Mouse (Mus musculus): ENCODE measurements around the gene Ccn2. TPM values are rescaled to one million over a fixed set of nuclear protein-coding genes. Genes with fewer than 3 reads are reported as not detected.

The Ccn2 gene
- polyA plus RNA-seq, 1 experiment from 2014 or later: 15.1 TPM

DNA sequence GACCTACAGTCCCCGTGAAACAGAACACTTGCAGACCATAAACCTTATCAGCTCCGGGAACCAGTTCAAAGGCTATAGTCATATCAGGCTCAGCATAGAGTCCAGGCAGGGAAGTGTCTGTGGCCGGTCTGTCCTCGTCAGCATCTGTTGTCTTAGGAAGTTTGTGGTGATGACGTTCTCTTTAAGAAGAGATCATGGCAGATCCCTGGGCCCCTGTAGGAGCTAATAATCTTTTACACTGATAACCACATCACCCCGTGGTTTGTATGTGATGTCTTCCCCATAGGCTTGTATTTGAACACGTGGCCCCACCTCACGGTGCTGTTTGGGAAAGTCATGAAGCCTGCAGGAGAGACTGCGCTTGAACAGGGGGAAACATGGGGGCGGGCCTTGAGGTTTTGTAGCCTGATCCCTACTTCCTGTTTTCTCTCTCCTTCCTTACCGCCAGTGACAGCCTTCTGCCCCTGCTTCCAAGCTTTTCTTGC lies 40.1 kb downstream of the Ccn2 start:
- H3K9me3 ChIP-seq (ENCODE audit: control insufficient read depth, low read length): no peaks in the 10 kb centered on the region
- no peaks in the 10 kb centered on the region for H3K36me3 ChIP-seq (ENCODE audit: control insufficient read depth, insufficient read depth, low read length)
- no peak for ATAC-seq (ENCODE audit: low read depth)
- 54% methylated on average over 11 of the region's 11 CpGs for WGBS
- no peak overlapping the region for H3K4me3 ChIP-seq (ENCODE audit: low read length)
- H3K9ac ChIP-seq (ENCODE audit: low read length): no peak overlapping the region
- no peak overlapping the region for H3K27ac ChIP-seq (ENCODE audit: low read length)
- no peaks in the 10 kb centered on the region for H3K27me3 ChIP-seq (ENCODE audit: control insufficient read depth, insufficient read depth, low read depth, low read length)
- H3K4me2 ChIP-seq (ENCODE audit: low read depth, low read length): no peak overlapping the region
- peaks cover 25% of the 10 kb centered on the region for H3K4me1 ChIP-seq (replicated peaks; ENCODE audit: control insufficient read depth, insufficient read depth, low read length)

DNA sequence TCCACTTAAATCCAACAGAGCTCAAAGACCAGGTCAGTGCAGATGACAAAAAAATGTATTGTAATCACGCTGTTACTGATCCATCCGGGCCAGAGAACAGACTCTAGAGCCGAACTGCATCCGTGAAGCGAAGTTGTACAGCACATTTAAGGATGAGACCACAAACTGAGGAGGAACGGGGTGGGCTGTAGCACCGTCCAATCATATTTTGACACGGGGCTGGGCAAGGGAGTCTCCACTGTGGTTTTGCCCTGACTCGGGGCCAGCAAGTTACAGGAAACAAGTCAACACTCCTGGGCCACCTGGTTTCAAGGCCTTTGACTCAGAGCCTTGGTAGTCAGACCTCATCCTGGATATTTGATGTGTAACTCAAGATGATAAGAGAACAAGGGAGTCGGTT lies 40.6 kb downstream of the Ccn2 start:
- Histone ChIP-seq H3K9me3 (ENCODE audit: control insufficient read depth, low read length) (no peaks in the 10 kb centered on the region), H3K4me1 (replicated peaks; ENCODE audit: control insufficient read depth, insufficient read depth, low read length) (peaks cover 27% of the 10 kb centered on the region), H3K4me2 (ENCODE audit: low read depth, low read length) (no peak overlapping the region), H3K4me3 (ENCODE audit: low read length) (no peak overlapping the region), H3K9ac (ENCODE audit: low read length) (no peak overlapping the region), H3K27me3 (ENCODE audit: control insufficient read depth, insufficient read depth, low read depth, low read length) (no peaks in the 10 kb centered on the region), H3K36me3 (ENCODE audit: control insufficient read depth, insufficient read depth, low read length) (no peaks in the 10 kb centered on the region), H3K27ac (ENCODE audit: low read length) (no peak overlapping the region)
- no peak for ATAC-seq (ENCODE audit: low read depth)
- WGBS: 78% methylated on average over 10 of the region's 10 CpGs

DNA sequence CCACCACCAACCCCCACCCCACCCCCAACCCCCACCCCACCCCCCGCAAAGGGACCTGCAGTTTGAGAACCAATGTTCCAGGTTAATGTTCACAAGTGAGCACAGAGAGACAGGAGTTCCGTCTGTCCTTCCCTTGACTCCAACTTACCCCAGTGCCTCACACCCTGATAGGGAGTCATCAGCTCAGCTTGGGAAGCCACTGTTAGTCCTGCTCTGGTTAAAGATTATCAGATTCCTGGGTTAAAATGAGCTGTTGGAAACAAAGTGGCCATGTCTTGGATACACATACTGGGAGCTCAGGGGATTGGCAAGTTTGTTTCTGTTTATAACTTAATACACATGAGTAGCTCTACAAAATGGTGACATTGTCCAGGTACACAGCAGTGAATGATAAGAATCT lies 41.7 kb downstream of the Ccn2 start:
- H3K27me3 ChIP-seq (ENCODE audit: control insufficient read depth, insufficient read depth, low read depth, low read length): no peaks in the 10 kb centered on the region
- H3K9me3 ChIP-seq (ENCODE audit: control insufficient read depth, low read length): no peaks in the 10 kb centered on the region
- H3K36me3 ChIP-seq (ENCODE audit: control insufficient read depth, insufficient read depth, low read length): no peaks in the 10 kb centered on the region
- no peak overlapping the region for H3K4me3 ChIP-seq (ENCODE audit: low read length)
- H3K27ac ChIP-seq (ENCODE audit: low read length): no peak overlapping the region
- H3K4me2 ChIP-seq (ENCODE audit: low read depth, low read length): no peak overlapping the region
- ATAC-seq (ENCODE audit: low read depth): no peak
- H3K4me1 ChIP-seq (replicated peaks; ENCODE audit: control insufficient read depth, insufficient read depth, low read length): peaks cover 28% of the 10 kb centered on the region
- no peak overlapping the region for H3K9ac ChIP-seq (ENCODE audit: low read length)
- WGBS: 65% methylated on average over 2 of the region's 2 CpGs

DNA sequence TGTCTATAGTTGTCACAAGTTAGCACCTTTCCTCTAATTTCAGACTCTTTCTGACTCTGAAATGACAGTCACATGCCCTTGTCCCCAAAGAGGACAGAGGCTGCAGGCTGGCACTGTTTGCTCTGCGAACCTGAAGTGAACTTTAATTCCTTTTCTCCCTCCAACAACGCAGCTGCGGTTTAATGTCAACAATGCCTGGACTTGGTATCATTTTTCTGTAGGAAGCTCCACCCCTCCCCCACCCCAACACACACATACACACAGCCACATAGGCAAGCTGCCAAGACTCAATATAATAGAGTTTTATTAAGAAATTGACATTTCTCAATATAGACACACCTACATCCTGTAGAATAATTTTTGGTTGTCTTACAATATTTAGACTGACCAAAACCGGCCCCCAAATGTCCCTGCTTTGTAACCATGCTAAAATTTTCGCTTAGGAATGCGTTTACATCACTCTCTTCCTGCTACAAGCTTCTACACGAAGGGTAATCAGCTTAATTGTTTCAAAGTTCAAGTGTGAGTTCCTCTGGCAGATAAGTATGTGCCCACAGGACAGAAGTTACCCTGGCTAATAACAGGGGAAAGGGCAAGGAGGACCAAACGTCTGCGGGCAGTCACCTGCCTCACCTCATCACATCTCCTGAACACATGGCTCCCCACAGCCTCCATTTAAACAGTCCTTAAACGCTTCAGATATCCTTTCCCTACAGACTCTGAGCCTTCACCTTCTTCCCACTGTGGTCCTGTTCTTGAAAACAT lies 43.2 kb downstream of the Ccn2 start:
- Histone ChIP-seq H3K4me2 (ENCODE audit: low read depth, low read length) (peak overlapping the region; percentile 23; the same call in 1 of the 2 replicates), H3K4me3 (ENCODE audit: low read length) (no peak overlapping the region), H3K9ac (ENCODE audit: low read length) (no peak overlapping the region), H3K4me1 (replicated peaks; ENCODE audit: control insufficient read depth, insufficient read depth, low read length) (peaks cover 28% of the 10 kb centered on the region), H3K9me3 (ENCODE audit: control insufficient read depth, low read length) (no peaks in the 10 kb centered on the region), H3K27me3 (ENCODE audit: control insufficient read depth, insufficient read depth, low read depth, low read length) (no peaks in the 10 kb centered on the region), H3K27ac (ENCODE audit: low read length) (peak overlapping the region; percentile 57), H3K36me3 (ENCODE audit: control insufficient read depth, insufficient read depth, low read length) (no peaks in the 10 kb centered on the region)
- WGBS: 14% methylated on average over 10 of the region's 10 CpGs
- peak; percentile 77 for ATAC-seq (ENCODE audit: low read depth)

DNA sequence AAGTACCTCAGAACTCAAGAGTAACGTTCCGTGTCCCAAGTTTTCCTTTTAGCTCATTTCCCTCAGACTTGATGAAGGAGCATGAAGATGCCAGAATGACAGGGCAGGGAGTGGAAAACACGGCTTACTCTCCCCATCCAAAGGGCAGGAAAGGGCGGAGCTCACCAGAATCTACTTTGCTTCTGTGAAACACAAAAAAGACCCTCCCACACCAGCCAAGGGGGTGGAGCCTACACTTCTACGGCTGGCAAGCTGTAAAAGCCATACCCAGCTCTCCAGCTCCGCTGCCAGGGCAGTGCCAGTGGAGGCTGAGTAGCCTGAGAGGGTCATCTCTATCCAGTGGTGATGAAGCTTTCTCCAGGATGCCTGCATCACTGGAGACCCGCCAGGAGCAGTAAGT lies 44.4 kb downstream of the Ccn2 start:
- Histone ChIP-seq H3K27me3 (ENCODE audit: control insufficient read depth, insufficient read depth, low read depth, low read length) (no peaks in the 10 kb centered on the region), H3K9me3 (ENCODE audit: control insufficient read depth, low read length) (no peaks in the 10 kb centered on the region), H3K9ac (ENCODE audit: low read length) (no peak overlapping the region), H3K4me3 (ENCODE audit: low read length) (no peak overlapping the region), H3K36me3 (ENCODE audit: control insufficient read depth, insufficient read depth, low read length) (no peaks in the 10 kb centered on the region), H3K27ac (ENCODE audit: low read length) (no peak overlapping the region), H3K4me1 (replicated peaks; ENCODE audit: control insufficient read depth, insufficient read depth, low read length) (peaks cover 24% of the 10 kb centered on the region), H3K4me2 (ENCODE audit: low read depth, low read length) (no peak overlapping the region)
- ATAC-seq (ENCODE audit: low read depth): no peak
- WGBS: 61% methylated on average over 7 of the region's 7 CpGs

DNA sequence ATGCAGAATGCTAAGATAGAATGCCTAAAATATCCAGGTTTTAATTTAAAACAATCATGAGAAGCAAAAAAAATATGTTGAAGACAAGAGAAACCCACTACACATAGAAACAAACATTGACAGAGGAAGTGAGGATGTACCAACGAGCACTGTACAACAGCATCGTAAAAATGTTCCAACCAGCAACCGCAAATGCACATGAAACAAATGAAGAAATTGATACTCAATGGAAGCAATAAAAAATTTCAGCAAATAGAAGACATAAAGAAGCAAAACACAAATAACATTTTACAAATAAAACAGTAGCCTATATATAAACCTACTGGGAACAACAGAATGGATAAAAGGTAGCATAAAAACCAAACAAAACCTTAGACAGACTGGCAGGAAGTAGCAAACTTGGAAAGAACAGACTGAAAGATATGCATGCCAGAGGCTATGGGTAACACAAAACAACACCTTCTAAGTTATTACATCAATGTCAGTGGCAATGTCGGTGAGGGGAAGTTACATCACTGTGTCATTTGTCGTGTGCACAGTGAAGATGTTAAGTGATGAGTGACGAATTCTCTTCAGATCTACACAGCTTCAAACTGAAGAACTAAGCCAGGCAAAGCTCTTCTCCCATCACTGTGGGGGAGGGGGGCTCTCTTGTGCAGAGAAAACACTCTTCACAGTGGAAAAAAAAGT lies 45.1 kb downstream of the Ccn2 start:
- no peak overlapping the region for H3K4me3 ChIP-seq (ENCODE audit: low read length)
- 59% methylated on average over 6 of the region's 6 CpGs for WGBS
- no peaks in the 10 kb centered on the region for H3K9me3 ChIP-seq (ENCODE audit: control insufficient read depth, low read length)
- H3K4me1 ChIP-seq (replicated peaks; ENCODE audit: control insufficient read depth, insufficient read depth, low read length): peaks cover 22% of the 10 kb centered on the region
- H3K9ac ChIP-seq (ENCODE audit: low read length): no peak overlapping the region
- no peak overlapping the region for H3K27ac ChIP-seq (ENCODE audit: low read length)
- H3K4me2 ChIP-seq (ENCODE audit: low read depth, low read length): no peak overlapping the region
- no peaks in the 10 kb centered on the region for H3K27me3 ChIP-seq (ENCODE audit: control insufficient read depth, insufficient read depth, low read depth, low read length)
- no peak for ATAC-seq (ENCODE audit: low read depth)
- H3K36me3 ChIP-seq (ENCODE audit: control insufficient read depth, insufficient read depth, low read length): no peaks in the 10 kb centered on the region

DNA sequence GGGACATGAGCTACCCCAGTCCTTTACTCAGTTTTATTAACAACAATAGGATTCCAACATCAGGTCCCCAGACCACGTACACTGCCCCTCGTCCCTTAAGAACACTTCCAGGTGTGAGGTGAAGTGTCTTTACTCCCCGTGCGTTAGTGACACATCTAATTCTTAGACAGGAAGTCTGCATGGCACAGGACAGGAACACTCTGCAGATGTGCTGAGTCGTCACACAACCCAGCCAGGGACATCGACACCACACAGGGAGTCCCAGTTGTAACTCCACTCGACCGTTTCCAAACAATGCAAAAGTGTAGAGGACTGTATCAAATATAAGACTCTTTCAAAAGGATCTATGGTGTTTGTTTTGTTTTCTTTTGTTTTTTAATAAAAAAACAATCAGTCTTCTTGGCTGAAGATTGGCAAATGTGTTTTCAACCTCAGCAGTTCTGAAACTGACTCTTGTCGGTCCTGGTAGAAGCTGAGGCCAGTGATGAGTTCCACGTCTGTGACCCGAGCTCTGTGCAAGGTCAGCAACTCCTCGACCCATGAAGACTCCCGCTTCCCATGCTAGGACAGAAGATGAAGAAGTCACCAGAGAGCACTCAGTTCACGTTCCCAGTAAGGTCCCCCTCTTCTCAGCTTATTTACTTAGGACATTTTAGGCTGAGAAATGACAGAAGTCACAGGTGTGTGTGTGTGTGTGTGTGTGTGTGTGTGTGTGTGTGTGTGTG lies 46.3 kb downstream of the Ccn2 start:
- 47% methylated on average over 14 of the region's 14 CpGs for WGBS
- Histone ChIP-seq H3K9me3 (ENCODE audit: control insufficient read depth, low read length) (no peaks in the 10 kb centered on the region), H3K4me1 (replicated peaks; ENCODE audit: control insufficient read depth, insufficient read depth, low read length) (peaks cover 22% of the 10 kb centered on the region), H3K27ac (ENCODE audit: low read length) (no peak overlapping the region), H3K4me2 (ENCODE audit: low read depth, low read length) (no peak overlapping the region), H3K9ac (ENCODE audit: low read length) (no peak overlapping the region), H3K27me3 (ENCODE audit: control insufficient read depth, insufficient read depth, low read depth, low read length) (no peaks in the 10 kb centered on the region), H3K4me3 (ENCODE audit: low read length) (no peak overlapping the region), H3K36me3 (ENCODE audit: control insufficient read depth, insufficient read depth, low read length) (no peaks in the 10 kb centered on the region)
- no peak for ATAC-seq (ENCODE audit: low read depth)

DNA sequence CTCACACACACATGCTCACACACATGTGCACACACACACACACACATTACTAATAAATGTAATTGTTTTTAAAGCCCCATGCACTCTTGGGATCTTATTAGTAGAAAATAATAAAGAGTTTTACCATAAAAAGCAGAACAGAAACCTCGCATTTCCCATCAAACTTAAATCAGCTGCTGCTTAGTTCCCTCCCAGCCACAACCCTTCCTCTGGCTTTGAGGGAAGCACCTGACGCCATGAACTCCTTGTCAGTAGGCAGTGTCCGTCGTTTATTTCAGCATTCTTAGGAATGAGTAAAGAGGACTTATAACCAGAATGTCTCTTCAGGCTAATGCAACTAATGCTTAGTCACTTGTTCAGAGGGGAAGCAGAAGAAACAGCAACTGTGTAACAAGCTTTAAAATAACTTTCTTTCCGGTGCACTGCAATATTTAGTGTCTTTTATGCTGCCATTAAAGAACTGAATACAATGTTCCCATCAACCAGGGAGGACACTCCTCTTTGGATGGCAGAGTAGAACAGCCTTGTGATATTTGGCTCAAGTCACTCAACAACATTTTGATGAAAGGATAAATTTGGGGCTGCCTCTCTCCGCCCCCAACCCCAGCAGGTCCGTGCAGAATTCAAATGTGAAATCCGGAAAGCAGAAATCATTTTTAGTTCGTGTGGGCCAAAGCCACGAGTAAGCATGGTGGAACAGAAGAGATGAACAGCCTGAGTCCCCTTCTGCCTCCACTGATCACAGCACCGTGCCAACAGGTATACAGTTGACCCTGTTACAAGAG lies 47.7 kb downstream of the Ccn2 start:
- Histone ChIP-seq H3K9me3 (ENCODE audit: control insufficient read depth, low read length) (no peaks in the 10 kb centered on the region), H3K4me3 (ENCODE audit: low read length) (no peak overlapping the region), H3K27ac (ENCODE audit: low read length) (no peak overlapping the region), H3K4me2 (ENCODE audit: low read depth, low read length) (no peak overlapping the region), H3K9ac (ENCODE audit: low read length) (no peak overlapping the region), H3K4me1 (replicated peaks; ENCODE audit: control insufficient read depth, insufficient read depth, low read length) (peaks cover 14% of the 10 kb centered on the region), H3K36me3 (ENCODE audit: control insufficient read depth, insufficient read depth, low read length) (no peaks in the 10 kb centered on the region), H3K27me3 (ENCODE audit: control insufficient read depth, insufficient read depth, low read depth, low read length) (no peaks in the 10 kb centered on the region)
- 81% methylated on average over 11 of the region's 11 CpGs for WGBS
- no peak for ATAC-seq (ENCODE audit: low read depth)
